Mouse (Mus musculus): ENCODE measurements around the gene Stk24. TPM values are rescaled to one million over a fixed set of nuclear protein-coding genes. Genes with fewer than 3 reads are reported as not detected.

The Stk24 gene
- polyA plus RNA-seq, 1 experiment from 2014 or later = 52.9 TPM

DNA sequence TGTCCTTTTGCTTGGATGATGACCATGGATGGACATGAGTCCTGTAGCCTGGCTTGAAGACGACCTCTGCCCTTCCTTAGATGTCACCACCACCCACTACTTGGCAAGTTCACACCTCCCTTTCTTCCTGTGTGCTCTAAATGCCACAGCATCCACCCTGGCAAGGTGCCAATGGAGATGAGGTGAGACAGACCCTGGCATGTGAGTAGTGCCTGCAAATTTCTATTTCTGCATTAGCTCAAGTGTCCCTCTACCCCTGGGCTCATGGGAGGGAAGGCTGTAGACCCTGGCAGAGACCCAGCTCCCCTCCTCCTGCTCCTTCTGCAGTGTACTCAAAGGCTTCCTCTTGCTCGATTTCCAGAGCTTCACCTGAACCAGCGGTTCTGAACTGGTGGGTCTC lies 64.9 kb downstream of the Stk24 start:
- no peaks in the 10 kb centered on the region for H3K27me3 ChIP-seq (replicated peaks)
- 37% methylated on average over 3 of the region's 3 CpGs for WGBS
- no peak overlapping the region for H3K4me2 ChIP-seq
- H3K9ac ChIP-seq = no peak overlapping the region
- H3K9me3 ChIP-seq (replicated peaks) = no peaks in the 10 kb centered on the region
- no peak overlapping the region for H3K4me3 ChIP-seq
- peak; percentile 37; the same call in 1 of the 2 replicates for ATAC-seq (ENCODE audit: insufficient number of reproducible peaks, low FRiP score)
- H3K36me3 ChIP-seq = 0 out of 2 replicates have a peak, but pooled peaks cover 4% of the 10 kb centered on the region
- peak overlapping the region; percentile 69 for H3K27ac ChIP-seq (ENCODE audit: poor library complexity, severe bottlenecking)
- H3K4me1 ChIP-seq (replicated peaks) = peaks cover 82% of the 10 kb centered on the region

DNA sequence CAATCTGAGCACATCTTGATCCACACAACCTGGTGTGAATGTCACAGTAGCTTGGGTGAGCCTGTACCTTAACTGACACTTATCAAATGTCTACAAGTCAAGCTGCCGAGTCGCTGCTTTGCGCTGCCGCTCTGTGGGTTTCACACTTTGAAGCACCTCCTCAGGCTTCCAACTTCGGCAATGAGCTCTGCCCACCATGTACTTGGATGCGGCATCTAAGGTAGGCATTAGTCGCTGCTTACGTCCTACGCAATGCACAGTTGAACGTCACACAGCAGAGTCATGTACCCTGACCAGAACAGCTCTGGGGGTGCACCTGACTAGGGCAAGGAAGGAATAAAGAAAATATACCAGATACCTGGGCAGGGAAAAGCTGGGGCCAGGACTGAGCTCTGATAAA lies 66.5 kb downstream of the Stk24 start:
- no peaks in the 10 kb centered on the region for H3K9me3 ChIP-seq (replicated peaks)
- H3K4me3 ChIP-seq = no peak overlapping the region
- H3K4me2 ChIP-seq = peak overlapping the region; percentile 39
- no peaks in the 10 kb centered on the region for H3K36me3 ChIP-seq
- H3K27ac ChIP-seq (ENCODE audit: poor library complexity, severe bottlenecking) = peak overlapping the region; percentile 59
- H3K27me3 ChIP-seq (replicated peaks) = no peaks in the 10 kb centered on the region
- H3K9ac ChIP-seq = 0 out of 2 replicates have a peak overlapping the region, but pooled peaks have one; percentile 2
- 74% methylated on average over 10 of the region's 10 CpGs for WGBS
- ATAC-seq (ENCODE audit: insufficient number of reproducible peaks, low FRiP score) = no peak
- H3K4me1 ChIP-seq (replicated peaks) = peaks cover 94% of the 10 kb centered on the region

GRCm38 (mm10) chr14:121311083-121311482 lies 68.7 kb downstream of the Stk24 start:
- Histone ChIP-seq H3K36me3 (peaks cover 9% of the 10 kb centered on the region), H3K27ac (ENCODE audit: poor library complexity, severe bottlenecking) (no peak overlapping the region), H3K4me2 (no peak overlapping the region), H3K9me3 (replicated peaks) (no peaks in the 10 kb centered on the region), H3K27me3 (replicated peaks) (no peaks in the 10 kb centered on the region), H3K4me1 (replicated peaks) (peaks cover 77% of the 10 kb centered on the region), H3K4me3 (no peak overlapping the region), H3K9ac (no peak overlapping the region)
- ATAC-seq (ENCODE audit: insufficient number of reproducible peaks, low FRiP score) = no peak
- 68% methylated on average over 2 of the region's 2 CpGs for WGBS

- Histone ChIP-seq H3K36me3 (peaks cover 9% of the 10 kb centered on the region), H3K27me3 (replicated peaks) (no peaks in the 10 kb centered on the region), H3K4me2 (no peak overlapping the region), H3K9ac (no peak overlapping the region), H3K4me3 (no peak overlapping the region), H3K4me1 (replicated peaks) (peaks cover 74% of the 10 kb centered on the region), H3K27ac (ENCODE audit: poor library complexity, severe bottlenecking) (peak overlapping the region; percentile 50; the same call in 1 of the 2 replicates), H3K9me3 (replicated peaks) (no peaks in the 10 kb centered on the region)
- ATAC-seq (ENCODE audit: insufficient number of reproducible peaks, low FRiP score) = no peak
- WGBS = 67% methylated on average over 6 of the region's 6 CpGs
These were observed 69.3 kb downstream of the Stk24 start for GRCm38 (mm10) chr14:121310325-121311080.

DNA sequence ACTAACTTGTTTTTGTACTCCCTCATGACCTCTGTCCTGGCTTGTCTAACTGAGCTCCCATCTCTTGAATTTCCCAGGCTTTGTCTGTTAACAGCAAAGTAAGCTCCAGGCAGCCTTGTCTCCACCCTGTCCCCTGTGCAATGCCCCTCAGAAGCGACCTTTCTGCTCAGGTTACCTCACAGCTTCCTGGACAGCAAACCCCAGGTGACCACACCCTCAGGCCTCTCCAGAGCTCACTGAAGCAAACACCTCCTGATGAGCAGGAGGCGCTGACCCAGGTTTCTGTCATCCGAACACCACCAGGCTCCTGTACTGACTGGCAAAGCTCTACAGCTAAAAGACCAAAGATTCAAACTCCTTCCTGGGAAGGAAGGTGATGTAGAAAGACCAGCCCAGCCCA lies 69.9 kb downstream of the Stk24 start:
- Histone ChIP-seq H3K4me3 (no peak overlapping the region), H3K36me3 (peaks cover 9% of the 10 kb centered on the region), H3K27me3 (replicated peaks) (no peaks in the 10 kb centered on the region), H3K27ac (ENCODE audit: poor library complexity, severe bottlenecking) (peak overlapping the region; percentile 50), H3K9me3 (replicated peaks) (no peaks in the 10 kb centered on the region), H3K4me2 (no peak overlapping the region), H3K9ac (no peak overlapping the region), H3K4me1 (replicated peaks) (peaks cover 71% of the 10 kb centered on the region)
- ATAC-seq (ENCODE audit: insufficient number of reproducible peaks, low FRiP score) = no peak
- WGBS = 72% methylated on average over 3 of the region's 3 CpGs

DNA sequence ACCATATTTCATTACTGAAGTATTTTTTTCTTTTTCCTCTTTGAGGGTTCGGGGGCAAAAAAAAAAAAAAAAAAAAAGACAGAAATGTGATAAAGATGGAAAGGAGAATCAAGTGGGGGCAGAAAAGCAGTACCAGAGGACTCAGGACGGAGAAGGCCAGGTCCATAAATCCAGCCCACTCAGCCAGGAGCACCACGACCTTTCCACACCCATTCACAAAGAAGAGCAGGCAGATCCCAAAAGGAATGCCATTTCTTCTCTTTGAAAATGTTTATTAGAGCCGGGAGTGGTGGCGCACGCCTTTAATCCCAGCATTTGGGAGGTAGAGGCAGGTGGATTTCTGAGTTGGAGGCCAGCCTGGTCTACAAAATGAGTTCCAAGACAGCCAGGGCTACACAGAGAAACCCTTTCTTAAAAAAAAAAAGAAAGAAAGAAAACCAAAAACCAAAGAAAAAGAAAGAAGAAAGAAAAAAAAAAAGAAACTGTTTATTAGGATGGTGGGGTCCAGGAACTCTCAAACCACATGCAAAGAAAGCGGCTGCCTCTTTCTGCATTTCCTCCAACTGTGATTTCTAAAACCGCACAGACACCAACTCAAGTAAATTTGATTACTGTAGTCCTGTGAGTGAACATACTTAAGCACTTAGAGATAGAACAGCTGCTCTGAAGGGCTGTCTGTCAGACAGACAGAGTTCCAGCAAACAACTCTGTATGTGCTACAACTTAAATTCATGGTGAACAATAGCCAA lies 74.3 kb downstream of the Stk24 start:
- Histone ChIP-seq H3K27me3 (replicated peaks) (no peaks in the 10 kb centered on the region), H3K36me3 (peaks cover 30% of the 10 kb centered on the region), H3K27ac (ENCODE audit: poor library complexity, severe bottlenecking) (no peak overlapping the region), H3K9ac (no peak overlapping the region), H3K4me2 (no peak overlapping the region), H3K4me3 (no peak overlapping the region), H3K4me1 (replicated peaks) (peaks cover 40% of the 10 kb centered on the region), H3K9me3 (replicated peaks) (no peaks in the 10 kb centered on the region)
- ATAC-seq (ENCODE audit: insufficient number of reproducible peaks, low FRiP score) = no peak
- WGBS = 71% methylated on average over 8 of the region's 8 CpGs

DNA sequence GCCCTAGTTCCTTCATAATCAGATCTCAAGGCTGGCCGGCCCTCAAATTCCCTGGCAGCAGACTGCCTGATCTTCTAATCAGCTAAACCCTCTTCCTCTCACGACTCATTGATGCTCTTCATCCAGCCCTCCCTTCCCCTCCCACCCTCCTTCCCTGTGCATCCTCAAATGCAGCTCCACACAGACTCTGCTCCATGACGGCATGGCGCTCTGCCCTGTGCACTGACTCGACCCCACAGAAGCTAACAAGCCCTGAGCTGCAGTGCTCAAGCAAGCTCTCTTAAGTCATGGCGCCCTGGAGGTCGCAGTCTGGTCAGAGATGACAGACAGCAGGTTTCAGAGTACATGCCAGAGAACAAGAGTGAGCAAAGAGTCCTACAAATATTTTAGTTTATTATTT lies 75.3 kb downstream of the Stk24 start:
- 0 out of 2 replicates have a peak, but pooled peaks have one; percentile 23 for ATAC-seq (ENCODE audit: insufficient number of reproducible peaks, low FRiP score)
- 41% methylated on average over 7 of the region's 7 CpGs for WGBS

DNA sequence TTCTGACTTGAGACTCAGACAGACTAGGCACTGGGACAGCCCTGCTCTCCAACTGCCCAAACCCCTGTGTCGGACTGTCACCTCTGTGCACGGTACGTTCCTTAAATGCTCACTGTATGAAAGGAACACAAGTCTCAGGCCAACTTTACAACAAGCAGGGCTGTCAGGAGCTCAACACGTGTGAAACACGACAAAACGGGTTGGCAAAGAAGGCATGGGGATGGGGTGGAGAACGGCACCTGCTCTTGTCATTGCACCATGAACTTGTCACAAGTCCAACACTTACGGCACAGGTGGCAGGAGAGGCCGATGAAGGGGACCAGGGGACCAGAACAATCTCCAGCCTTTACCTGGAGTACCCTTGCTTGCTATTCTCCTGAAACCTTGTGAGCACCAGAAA lies 80.7 kb downstream of the Stk24 start:
- ATAC-seq (ENCODE audit: insufficient number of reproducible peaks, low FRiP score) = no peak
- H3K36me3 ChIP-seq = peaks cover 65% of the 10 kb centered on the region
- 91% methylated on average over 9 of the region's 9 CpGs for WGBS

More for the DNA sequence above, 75.3 kb downstream of the Stk24 start:
- Histone ChIP-seq H3K9me3 (replicated peaks) (no peaks in the 10 kb centered on the region), H3K36me3 (peaks cover 39% of the 10 kb centered on the region), H3K4me3 (no peak overlapping the region), H3K9ac (no peak overlapping the region), H3K4me1 (replicated peaks) (peaks cover 33% of the 10 kb centered on the region), H3K4me2 (no peak overlapping the region), H3K27me3 (replicated peaks) (no peaks in the 10 kb centered on the region), H3K27ac (ENCODE audit: poor library complexity, severe bottlenecking) (no peak overlapping the region)

DNA sequence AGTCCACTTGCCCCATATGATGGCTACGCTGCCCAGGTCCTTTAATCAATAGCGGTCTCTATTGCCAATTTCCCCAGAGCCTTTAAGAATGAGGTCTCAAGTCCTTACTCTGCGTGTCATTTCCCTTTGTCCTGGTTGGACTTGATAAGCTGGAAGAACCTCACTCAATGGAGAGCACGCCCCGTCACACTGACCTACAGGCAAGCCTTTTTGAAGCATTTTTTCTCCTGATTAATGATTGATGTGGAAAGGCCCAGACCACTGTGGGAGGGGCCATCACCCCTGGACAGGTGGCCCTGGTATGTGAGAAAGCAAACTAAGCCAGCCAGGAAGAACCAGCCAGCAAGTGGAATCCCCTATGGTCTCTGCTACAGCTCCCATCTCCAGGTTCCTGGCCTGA lies 81.3 kb downstream of the Stk24 start:
- Histone ChIP-seq H3K27ac (ENCODE audit: poor library complexity, severe bottlenecking) (no peak overlapping the region), H3K9me3 (replicated peaks) (no peaks in the 10 kb centered on the region), H3K4me3 (no peak overlapping the region), H3K27me3 (replicated peaks) (no peaks in the 10 kb centered on the region), H3K4me1 (replicated peaks) (peaks cover 33% of the 10 kb centered on the region; the same call in 1 of the 2 replicates), H3K9ac (no peak overlapping the region), H3K4me2 (no peak overlapping the region), H3K36me3 (peaks cover 71% of the 10 kb centered on the region)
- WGBS = 81% methylated on average over 5 of the region's 5 CpGs
- no peak for ATAC-seq (ENCODE audit: insufficient number of reproducible peaks, low FRiP score)

More for the DNA sequence above, 80.7 kb downstream of the Stk24 start:
- H3K4me2 ChIP-seq = no peak overlapping the region
- H3K27me3 ChIP-seq (replicated peaks) = no peaks in the 10 kb centered on the region
- H3K4me1 ChIP-seq (replicated peaks) = peaks cover 38% of the 10 kb centered on the region
- no peak overlapping the region; the same call in 1 of the 2 replicates for H3K9ac ChIP-seq
- H3K4me3 ChIP-seq = no peak overlapping the region
- H3K27ac ChIP-seq (ENCODE audit: poor library complexity, severe bottlenecking) = no peak overlapping the region
- H3K9me3 ChIP-seq (replicated peaks) = no peaks in the 10 kb centered on the region

DNA sequence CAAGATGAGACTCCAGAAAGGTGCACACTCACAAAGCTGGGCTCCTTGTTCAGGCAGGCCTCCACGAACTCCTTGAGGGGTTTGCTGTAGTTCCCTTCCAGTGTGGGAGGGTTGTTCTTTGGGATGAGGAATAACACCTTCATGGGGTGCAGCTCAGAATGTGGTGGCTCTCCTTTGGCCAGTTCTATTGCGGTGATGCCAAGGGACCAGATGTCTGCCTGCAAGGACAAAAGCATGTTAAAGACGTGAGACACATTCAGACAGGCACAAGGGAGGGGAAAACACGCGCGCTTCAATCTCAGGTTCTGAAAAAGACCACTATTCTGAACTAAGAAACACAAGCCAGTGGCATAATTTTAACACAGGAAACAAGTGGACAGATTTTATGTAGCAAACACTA lies 82.7 kb downstream of the Stk24 start:
- Histone ChIP-seq H3K4me2 (no peak overlapping the region), H3K36me3 (peaks cover 81% of the 10 kb centered on the region), H3K27ac (ENCODE audit: poor library complexity, severe bottlenecking) (no peak overlapping the region), H3K9me3 (replicated peaks) (no peaks in the 10 kb centered on the region), H3K4me1 (replicated peaks) (peaks cover 31% of the 10 kb centered on the region; the same call in 1 of the 2 replicates), H3K27me3 (replicated peaks) (no peaks in the 10 kb centered on the region), H3K9ac (no peak overlapping the region), H3K4me3 (no peak overlapping the region)
- ATAC-seq (ENCODE audit: insufficient number of reproducible peaks, low FRiP score) = no peak
- 92% methylated on average over 6 of the region's 6 CpGs for WGBS

GRCm38 (mm10) chr14:121294484-121294883 lies 85.3 kb downstream of the Stk24 start:
- no peak for ATAC-seq (ENCODE audit: insufficient number of reproducible peaks, low FRiP score)
- peaks cover 35% of the 10 kb centered on the region for H3K4me1 ChIP-seq (replicated peaks)
- no peak overlapping the region for H3K4me2 ChIP-seq
- no peaks in the 10 kb centered on the region for H3K27me3 ChIP-seq (replicated peaks)
- no peak overlapping the region for H3K27ac ChIP-seq (ENCODE audit: poor library complexity, severe bottlenecking)
- peaks cover 81% of the 10 kb centered on the region for H3K36me3 ChIP-seq
- no peaks in the 10 kb centered on the region for H3K9me3 ChIP-seq (replicated peaks)
- no peak overlapping the region for H3K9ac ChIP-seq
- WGBS = 67% methylated on average over 12 of the region's 12 CpGs
- H3K4me3 ChIP-seq = no peak overlapping the region

All from heart, embryonic 12.5 days (tissue).